Mouse (Mus musculus) neural tube, embryonic 12.5 days (tissue): Measurements from ENCODE around the gene Vmn1r191. TPM values are rescaled to one million over a fixed set of nuclear protein-coding genes. Genes with fewer than 3 reads are reported as not detected.
"Not testable (repeated sequence)": the region's sequence is repeated elsewhere in the genome, so short reads cannot be mapped to it uniquely, and the experiment has no call there.

Experiments used
- ATAC-seq: fragments of 200-750 bp; cut with Nextera tagmentation; 2 replicates; pipeline ENCODE4 v1.8.0; 2017; ENCODE audit warnings: low read depth, mild to moderate bottlenecking, moderate TSS enrichment, moderate library complexity; ENCODE audit not compliant: low FRiP score
- H3K27ac ChIP-seq: fragments of 300-500 bp; sonication (generic); 2 replicates; pipeline ENCODE4 v1.5.1; 2016
- H3K27me3 ChIP-seq: fragments of 300-500 bp; sonication (generic); replicated peaks from 2 replicates; pipeline ENCODE4 v1.6.1; 2016; ENCODE audit warnings: mild to moderate bottlenecking
- H3K36me3 ChIP-seq: fragments of 300-500 bp; sonication (generic); 2 replicates; pipeline ENCODE4 v1.6.1; 2016; ENCODE audit warnings: mild to moderate bottlenecking
- H3K4me1 ChIP-seq: fragments of 300-500 bp; sonication (generic); 2 replicates; pipeline ENCODE4 v1.6.1; 2016
- H3K4me2 ChIP-seq: fragments of 300-500 bp; sonication (generic); replicated peaks from 2 replicates; pipeline ENCODE4 v1.6.1; 2016; ENCODE audit warnings: mild to moderate bottlenecking
- H3K4me3 ChIP-seq: fragments of 300-500 bp; sonication (generic); 2 replicates; pipeline ENCODE4 v1.5.1; 2016
- H3K9ac ChIP-seq: fragments of 300-500 bp; sonication (generic); 2 replicates; pipeline ENCODE4 v1.6.1; 2016; ENCODE audit warnings: mild to moderate bottlenecking
- H3K9me3 ChIP-seq: fragments of 300-500 bp; sonication (generic); 2 replicates; pipeline ENCODE4 v1.6.1; 2016; ENCODE audit warnings: mild to moderate bottlenecking
- WGBS: fragments of 180-500 bp; shearing (Covaris S2); methylation state at CpG from one replicate; pipeline ENCODE4 v1.1.7; 2016; 5-methylcytosine and 5-hydroxymethylcytosine counted together
- microRNA-seq: library from miRNA; unstranded; fragments of <30 nt; microRNA quantifications from one replicate; pipeline ENCODE4, GENCODE M21; 2017
- polyA plus RNA-seq: library from polyadenylated mRNA; unstranded; fragments of >200 nt; fragmentation: Nextera tagmentation; extraction: Ambion mirVana; gene quantifications from 2 replicates; pipeline ENCODE4 v1.2.1, GENCODE M21; 2016

The Vmn1r191 gene
- not detected in 2 replicates for polyA plus RNA-seq

DNA sequence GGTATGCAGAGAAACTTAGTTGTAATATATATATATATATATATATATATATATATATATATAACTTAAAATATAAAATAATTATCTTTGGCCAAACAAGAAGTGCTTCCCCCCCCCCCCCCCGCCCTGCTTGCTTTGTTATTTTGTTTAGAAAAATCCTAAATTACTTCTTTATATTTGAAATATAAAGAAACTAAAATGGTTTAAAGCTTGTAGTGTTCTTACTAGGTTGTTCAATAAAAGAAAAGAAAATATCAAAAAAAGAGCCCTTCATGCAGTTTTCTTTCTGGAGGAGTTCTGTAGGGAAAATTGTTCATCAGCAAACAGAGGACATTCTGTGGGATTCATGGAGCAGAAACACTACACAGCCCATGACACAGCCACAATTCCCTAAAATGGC lies at the start of gene Vmn1r191:
Gene Vmn1r191 (minus strand): TSS at position 101 of the 400 bp plus-strand sequence.
- 89% methylated on average over 1 of the region's 1 CpGs for WGBS
- H3K4me3 ChIP-seq: no peak within 1 kb of the TSS
- no peaks in the 10 kb centered on the region for H3K4me1 ChIP-seq
- H3K36me3 ChIP-seq: no peaks in the 10 kb centered on the region
- no peak within 1 kb of the TSS for H3K27ac ChIP-seq
- ATAC-seq: no peak
- no peaks in the 10 kb centered on the region for H3K9me3 ChIP-seq
- no peaks in the 10 kb centered on the region for H3K27me3 ChIP-seq
- no peak within 1 kb of the TSS for H3K4me2 ChIP-seq
- no peak within 1 kb of the TSS for H3K9ac ChIP-seq

DNA sequence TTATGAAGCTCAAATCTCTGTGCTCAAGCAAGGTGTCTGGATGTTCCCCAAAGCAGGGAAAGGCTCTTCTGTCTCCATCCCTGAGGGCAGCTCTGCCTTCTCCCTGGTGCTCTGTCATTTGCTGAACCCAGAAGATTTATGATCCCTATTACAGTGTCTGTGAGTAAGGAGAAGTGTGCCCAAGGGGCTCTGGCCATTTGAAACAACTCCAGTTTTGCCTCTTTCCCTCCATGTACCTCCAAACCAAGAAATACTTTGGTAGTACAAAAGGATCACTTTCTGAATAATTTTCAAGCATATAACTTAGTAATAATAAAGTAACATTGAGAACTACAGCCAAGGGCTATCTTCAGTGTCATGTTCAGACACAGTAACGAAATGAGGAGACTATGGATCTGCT lies 39.3 kb upstream of the Vmn1r191 start, which contains the start of gene Vmn1r193:
Gene Vmn1r193 (minus strand): TSS at position 101 of the 400 bp plus-strand sequence.
- H3K9me3 ChIP-seq, H3K4me3 ChIP-seq, ATAC-seq, H3K4me2 ChIP-seq, H3K27ac ChIP-seq, H3K4me1 ChIP-seq, H3K9ac ChIP-seq, H3K36me3 ChIP-seq, H3K27me3 ChIP-seq: not testable (repeated sequence)
- WGBS: 87% methylated on average over 1 of the region's 1 CpGs

DNA sequence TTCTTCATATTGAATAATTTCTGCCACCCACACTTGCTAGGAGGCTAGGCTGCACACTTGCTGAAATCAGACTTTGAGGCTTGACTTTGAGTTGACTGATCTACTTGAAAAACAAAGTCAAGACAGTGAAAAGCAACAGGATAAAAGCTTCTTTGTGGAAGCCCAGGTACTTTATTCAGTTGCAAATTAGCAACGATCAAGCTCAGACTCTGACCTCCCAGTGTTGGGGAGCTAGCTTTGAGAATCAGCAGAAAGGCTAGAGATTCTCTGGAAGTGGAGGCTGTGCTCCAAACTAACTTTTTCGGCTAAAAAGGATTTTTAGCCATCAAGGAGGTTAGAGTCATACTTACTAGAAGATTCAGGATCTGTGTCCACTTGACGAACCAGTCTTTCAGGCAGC lies 9.0 kb upstream of the Vmn1r191 start:
- H3K36me3 ChIP-seq, H3K4me3 ChIP-seq, H3K4me1 ChIP-seq, H3K9me3 ChIP-seq, H3K9ac ChIP-seq, H3K4me2 ChIP-seq, H3K27ac ChIP-seq, H3K27me3 ChIP-seq, ATAC-seq: not testable (repeated sequence)
- WGBS: 68% methylated on average over 3 of the region's 3 CpGs

GRCm38 (mm10) chr13:22191041-22191440 lies 7.3 kb upstream of the Vmn1r191 start, which contains the start of gene Vmn1r192:
Gene Vmn1r192, minus strand, starts transcription at chr13:22191141.
- Histone ChIP-seq H3K9me3 (no peaks in the 10 kb centered on the region), H3K9ac (no peak within 1 kb of the TSS), H3K4me1 (no peaks in the 10 kb centered on the region), H3K27ac (no peak within 1 kb of the TSS), H3K36me3 (no peaks in the 10 kb centered on the region), H3K4me3 (no peak within 1 kb of the TSS), H3K27me3 (no peaks in the 10 kb centered on the region), H3K4me2 (no peak within 1 kb of the TSS)
- no peak for ATAC-seq

DNA sequence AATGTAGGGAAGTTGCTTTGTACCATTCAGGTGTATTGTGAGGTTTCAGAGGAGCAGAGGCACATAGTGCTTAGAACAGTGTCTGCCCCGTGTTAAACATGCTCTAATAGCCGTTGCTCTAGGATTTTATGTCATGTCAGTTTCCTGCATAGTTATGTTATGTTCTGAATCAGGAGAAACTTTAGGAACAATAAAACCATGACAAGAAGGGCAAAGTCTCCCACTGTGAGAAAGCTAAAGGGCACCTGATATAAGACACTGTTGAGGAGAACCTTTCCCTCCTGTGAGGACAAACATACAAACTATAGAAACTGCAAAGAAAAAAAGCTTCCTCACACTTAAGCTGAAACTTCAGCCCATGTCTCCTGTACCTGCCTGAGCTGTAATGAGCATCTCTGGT lies 6.6 kb upstream of the Vmn1r191 start:
- H3K27ac ChIP-seq: no peak overlapping the region
- H3K9me3 ChIP-seq: no peaks in the 10 kb centered on the region
- H3K36me3 ChIP-seq: no peaks in the 10 kb centered on the region
- H3K4me3 ChIP-seq: no peak overlapping the region
- no peak for ATAC-seq
- no peaks in the 10 kb centered on the region for H3K27me3 ChIP-seq
- no peaks in the 10 kb centered on the region for H3K4me1 ChIP-seq
- no peak overlapping the region for H3K4me2 ChIP-seq
- H3K9ac ChIP-seq: no peak overlapping the region
- WGBS: 66% methylated on average over 2 of the region's 2 CpGs

GRCm38 (mm10) chr13:22189313-22189712 lies 5.5 kb upstream of the Vmn1r191 start:
- Histone ChIP-seq H3K27ac (no peak overlapping the region), H3K4me3 (no peak overlapping the region), H3K4me1 (no peaks in the 10 kb centered on the region), H3K4me2 (no peak overlapping the region), H3K9me3 (no peaks in the 10 kb centered on the region), H3K36me3 (no peaks in the 10 kb centered on the region), H3K27me3 (no peaks in the 10 kb centered on the region), H3K9ac (no peak overlapping the region)
- no peak for ATAC-seq
- WGBS: 97% methylated on average over 2 of the region's 2 CpGs

- no peaks in the 10 kb centered on the region for H3K27me3 ChIP-seq
- no peak overlapping the region for H3K27ac ChIP-seq
- H3K9me3 ChIP-seq: peaks cover 7% of the 10 kb centered on the region; the same call in 1 of the 2 replicates
- no peak overlapping the region for H3K4me3 ChIP-seq
- no peak overlapping the region for H3K9ac ChIP-seq
- H3K4me2 ChIP-seq: no peak overlapping the region
- no peak for ATAC-seq
- WGBS: 93% methylated on average over 15 of the region's 15 CpGs
- no peaks in the 10 kb centered on the region for H3K4me1 ChIP-seq
- H3K36me3 ChIP-seq: no peaks in the 10 kb centered on the region
Observed at GRCm38 (mm10) chr13:22168416-22168815, 15.4 kb downstream of the Vmn1r191 start.

- whole genome bisulfite sequencing: 78% methylated on average over 5 of the region's 5 CpGs
Observed at GRCm38 (mm10) chr13:22136495-22137293, 47.1 kb downstream of the Vmn1r191 start.

More at GRCm38 (mm10) chr13:22136495-22137293, 47.1 kb downstream of the Vmn1r191 start:
- H3K4me2 ChIP-seq, H3K36me3 ChIP-seq, H3K27me3 ChIP-seq, H3K9ac ChIP-seq, H3K4me1 ChIP-seq, H3K4me3 ChIP-seq, H3K9me3 ChIP-seq, ATAC-seq, H3K27ac ChIP-seq: not testable (repeated sequence)

Small RNA genes lying within 50 kb of the gene (microRNA-seq; reads per million reads assigned to microRNA genes)
- not detected for gene Gm23282
- not detected for gene Gm25084

Other genes with a start within 250 kb of the Vmn1r191 start
- 19.1 and 19.4 TPM in 2 replicates for gene Zfp184, start 238.9 kb downstream of the Vmn1r191 start, polyA plus RNA-seq
- not detected in 2 replicates for gene Pom121l2, start 202.8 kb downstream of the Vmn1r191 start, polyA plus RNA-seq
- gene Prss16, start 174.2 kb downstream of the Vmn1r191 start, polyA plus RNA-seq: 0.41 TPM in 1 of 2 replicates, not detected in the other
- gene Hist1h2ah, start 148.4 kb downstream of the Vmn1r191 start, polyA plus RNA-seq: 3.3 and 13.9 TPM in 2 replicates
- gene Hist1h2bk, start 148.1 kb downstream of the Vmn1r191 start, polyA plus RNA-seq: 5.2 and 9.5 TPM in 2 replicates
- gene Hist1h4i, start 142.6 kb downstream of the Vmn1r191 start, polyA plus RNA-seq: 20.1 and 23.9 TPM in 2 replicates
- 43.6 and 46.1 TPM in 2 replicates for gene Hist1h2ag, start 141.0 kb downstream of the Vmn1r191 start, polyA plus RNA-seq
- 10.5 and 12.6 TPM in 2 replicates for gene Hist1h2bj, start 140.8 kb downstream of the Vmn1r191 start, polyA plus RNA-seq
- not detected in 2 replicates for gene Vmn1r188, start 99.5 kb downstream of the Vmn1r191 start, polyA plus RNA-seq
- not detected in 2 replicates for gene Vmn1r189, start 78.1 kb downstream of the Vmn1r191 start, polyA plus RNA-seq
- not detected in 2 replicates for gene Vmn1r192, start 7.2 kb upstream of the Vmn1r191 start, polyA plus RNA-seq
- not detected in 2 replicates for gene Vmn1r193, start 39.2 kb upstream of the Vmn1r191 start, polyA plus RNA-seq
- not detected in 2 replicates for gene Vmn1r194, start 60.2 kb upstream of the Vmn1r191 start, polyA plus RNA-seq
- not detected in 2 replicates for gene Vmn1r195, start 86.6 kb upstream of the Vmn1r191 start, polyA plus RNA-seq
- not detected in 2 replicates for gene Vmn1r196, start 106.0 kb upstream of the Vmn1r191 start, polyA plus RNA-seq
- gene Vmn1r197, start 140.6 kb upstream of the Vmn1r191 start, polyA plus RNA-seq: not detected in 2 replicates
- not detected in 2 replicates for gene Vmn1r198, start 166.4 kb upstream of the Vmn1r191 start, polyA plus RNA-seq
- not detected in 2 replicates for gene Vmn1r199, start 195.8 kb upstream of the Vmn1r191 start, polyA plus RNA-seq
- gene Vmn1r200, start 206.4 kb upstream of the Vmn1r191 start, polyA plus RNA-seq: 0.04 TPM in 2 replicates